Mouse (Mus musculus) olfactory bulb, adult 2 months (tissue): ENCODE data around the gene Tmppe.

Experiments used
- CTCF ChIP-seq: fragments of 200-500 bp; IDR thresholded peaks from 2 replicates; pipeline ENCODE4 v1.5.1; 2012; ENCODE audit warnings: low read depth, mild to moderate bottlenecking, low read length, moderate library complexity; ENCODE audit not compliant: insufficient read depth
- POLR2A ChIP-seq: fragments of 200-500 bp; IDR thresholded peaks from 2 replicates; pipeline ENCODE4 v1.6.1; 2012; ENCODE audit warnings: mild to moderate bottlenecking, low read depth, low read length, moderate library complexity; ENCODE audit not compliant: insufficient read depth

DNA sequence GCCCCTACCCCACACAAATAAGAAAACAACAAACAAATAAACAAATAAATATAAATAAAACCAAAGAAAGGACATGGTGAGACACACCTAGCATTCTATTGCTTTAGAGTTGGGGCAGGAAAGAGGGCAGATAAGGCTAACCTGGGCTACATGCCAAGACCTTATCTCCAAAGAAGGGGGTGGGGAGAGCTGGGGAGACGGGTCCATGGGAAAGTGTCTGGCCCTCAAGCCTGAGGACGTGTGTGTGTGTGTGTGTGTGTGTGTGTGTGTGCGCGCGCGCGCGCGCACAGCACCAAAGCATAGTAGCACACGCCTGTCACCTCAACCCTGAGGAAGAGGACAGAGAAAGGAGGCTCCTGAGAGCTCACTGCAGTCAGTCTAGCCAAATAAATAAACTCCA, 23.7 kb upstream of the Tmppe start:
- no peak for TF ChIP-seq CTCF
- no peak for TF ChIP-seq POLR2A
